Mouse (Mus musculus): ENCODE data around the gene Dhx57. TPM values are rescaled to one million over a fixed set of nuclear protein-coding genes. Genes with fewer than 3 reads are reported as not detected.

Gene Dhx57
- polyA plus RNA-seq (2014; fragmentation: Nextera tagmentation; extraction: Ambion mirVana), result 9.3 and 11.6 TPM in 2 replicates

GRCm38 (mm10) chr17:80290074-80290657 is at the start of gene Dhx57, which contains the start of gene Morn2:
Dhx57 (minus strand) TSS chr17:80290476.
Morn2 (plus strand) TSS chr17:80290203.
- DNase-seq (ENCODE audit: low spot score), result peak; percentile 98

GRCm38 (mm10) chr17:80332386-80332785 is 42.1 kb upstream of the Dhx57 start:
- ATAC-seq (replicated peaks; ENCODE audit: low FRiP score), result no peak
- DNase-seq (ENCODE audit: low spot score), result no peak
- no peak overlapping the region for H3K9ac ChIP-seq (ENCODE audit: low read depth, low read length)
- H3K4me2 ChIP-seq, result no peak overlapping the region
- no peaks in the 10 kb centered on the region for H3K27me3 ChIP-seq (replicated peaks; ENCODE audit: control insufficient read depth, insufficient read depth, low read length)
- WGBS, result 79% methylated on average over 2 of the region's 2 CpGs
- no peak overlapping the region for H3K4me3 ChIP-seq (ENCODE audit: low read depth, low read length)
- H3K9me3 ChIP-seq (ENCODE audit: control insufficient read depth, low read length), result no peaks in the 10 kb centered on the region
- no peak overlapping the region for H3K27ac ChIP-seq (ENCODE audit: low read depth, low read length)
- no peaks in the 10 kb centered on the region for H3K36me3 ChIP-seq (ENCODE audit: control insufficient read depth, insufficient read depth, low read length)
- no peaks in the 10 kb centered on the region for H3K4me1 ChIP-seq (replicated peaks; ENCODE audit: control insufficient read depth, insufficient read depth, low read length)

More at GRCm38 (mm10) chr17:80290074-80290657, at the start of gene Dhx57, which contains the start of gene Morn2:
- H3K4me1 ChIP-seq (replicated peaks; ENCODE audit: control insufficient read depth, insufficient read depth, low read length), result peaks cover 8% of the 10 kb centered on the region
- peak within 1 kb of the TSS; percentile 98 for H3K4me3 ChIP-seq (ENCODE audit: low read depth, low read length)
- H3K9ac ChIP-seq (ENCODE audit: low read depth, low read length), result peak within 1 kb of the TSS; percentile 81
- under 1% methylated on average over 35 of the region's 35 CpGs for WGBS
- H3K9me3 ChIP-seq (ENCODE audit: control insufficient read depth, low read length), result no peaks in the 10 kb centered on the region
- H3K27ac ChIP-seq (ENCODE audit: low read depth, low read length), result peak within 1 kb of the TSS; percentile 74
- ATAC-seq (replicated peaks; ENCODE audit: low FRiP score), result peak; percentile 99
- H3K4me2 ChIP-seq, result peak within 1 kb of the TSS; percentile 85
- no peaks in the 10 kb centered on the region for H3K36me3 ChIP-seq (ENCODE audit: control insufficient read depth, insufficient read depth, low read length)
- no peaks in the 10 kb centered on the region for H3K27me3 ChIP-seq (replicated peaks; ENCODE audit: control insufficient read depth, insufficient read depth, low read length)

- Histone ChIP-seq H3K9me3 (ENCODE audit: control insufficient read depth, low read length) (no peaks in the 10 kb centered on the region), H3K4me3 (ENCODE audit: low read depth, low read length) (no peak overlapping the region), H3K36me3 (ENCODE audit: control insufficient read depth, insufficient read depth, low read length) (no peaks in the 10 kb centered on the region), H3K27me3 (replicated peaks; ENCODE audit: control insufficient read depth, insufficient read depth, low read length) (no peaks in the 10 kb centered on the region), H3K9ac (ENCODE audit: low read depth, low read length) (no peak overlapping the region), H3K4me1 (replicated peaks; ENCODE audit: control insufficient read depth, insufficient read depth, low read length) (no peaks in the 10 kb centered on the region), H3K4me2 (no peak overlapping the region), H3K27ac (ENCODE audit: low read depth, low read length) (no peak overlapping the region)
- DNase-seq (ENCODE audit: low spot score) (no peak), ATAC-seq (replicated peaks; ENCODE audit: low FRiP score) (no peak)
- WGBS, result 82% methylated on average over 3 of the region's 3 CpGs
These were observed 36.2 kb upstream of the Dhx57 start for GRCm38 (mm10) chr17:80326431-80326830.

- Histone ChIP-seq H3K27ac (ENCODE audit: low read depth, low read length) (no peak overlapping the region), H3K36me3 (ENCODE audit: control insufficient read depth, insufficient read depth, low read length) (no peaks in the 10 kb centered on the region), H3K9ac (ENCODE audit: low read depth, low read length) (no peak overlapping the region), H3K4me1 (replicated peaks; ENCODE audit: control insufficient read depth, insufficient read depth, low read length) (no peaks in the 10 kb centered on the region), H3K4me3 (ENCODE audit: low read depth, low read length) (no peak overlapping the region), H3K27me3 (replicated peaks; ENCODE audit: control insufficient read depth, insufficient read depth, low read length) (no peaks in the 10 kb centered on the region), H3K9me3 (ENCODE audit: control insufficient read depth, low read length) (no peaks in the 10 kb centered on the region), H3K4me2 (no peak overlapping the region)
- DNase-seq (ENCODE audit: low spot score) (no peak), ATAC-seq (replicated peaks; ENCODE audit: low FRiP score) (no peak)
- whole genome bisulfite sequencing, result 67% methylated on average over 5 of the region's 5 CpGs
These were observed 35.2 kb upstream of the Dhx57 start for GRCm38 (mm10) chr17:80325456-80325855.

- Histone ChIP-seq H3K4me3 (ENCODE audit: low read depth, low read length) (no peak overlapping the region), H3K4me2 (no peak overlapping the region), H3K36me3 (ENCODE audit: control insufficient read depth, insufficient read depth, low read length) (no peaks in the 10 kb centered on the region), H3K27ac (ENCODE audit: low read depth, low read length) (no peak overlapping the region), H3K9ac (ENCODE audit: low read depth, low read length) (no peak overlapping the region), H3K9me3 (ENCODE audit: control insufficient read depth, low read length) (no peaks in the 10 kb centered on the region), H3K4me1 (replicated peaks; ENCODE audit: control insufficient read depth, insufficient read depth, low read length) (no peaks in the 10 kb centered on the region), H3K27me3 (replicated peaks; ENCODE audit: control insufficient read depth, insufficient read depth, low read length) (no peaks in the 10 kb centered on the region)
- ATAC-seq (replicated peaks; ENCODE audit: low FRiP score) (no peak), DNase-seq (ENCODE audit: low spot score) (no peak)
- WGBS, result 81% methylated on average over 7 of the region's 7 CpGs
These were observed 34.2 kb upstream of the Dhx57 start for GRCm38 (mm10) chr17:80324521-80324920.

- WGBS, result 52% methylated on average over 8 of the region's 8 CpGs
These were observed 33.4 kb upstream of the Dhx57 start for GRCm38 (mm10) chr17:80323658-80324057.

GRCm38 (mm10) chr17:80323015-80323414 is 32.7 kb upstream of the Dhx57 start:
- Histone ChIP-seq H3K9me3 (ENCODE audit: control insufficient read depth, low read length) (no peaks in the 10 kb centered on the region), H3K4me3 (ENCODE audit: low read depth, low read length) (no peak overlapping the region), H3K4me2 (no peak overlapping the region), H3K4me1 (replicated peaks; ENCODE audit: control insufficient read depth, insufficient read depth, low read length) (no peaks in the 10 kb centered on the region), H3K27ac (ENCODE audit: low read depth, low read length) (no peak overlapping the region), H3K9ac (ENCODE audit: low read depth, low read length) (no peak overlapping the region), H3K36me3 (ENCODE audit: control insufficient read depth, insufficient read depth, low read length) (no peaks in the 10 kb centered on the region), H3K27me3 (replicated peaks; ENCODE audit: control insufficient read depth, insufficient read depth, low read length) (no peaks in the 10 kb centered on the region)
- no peak for ATAC-seq (replicated peaks; ENCODE audit: low FRiP score)
- no peak for DNase-seq (ENCODE audit: low spot score)
- WGBS, result 78% methylated on average over 4 of the region's 4 CpGs

More at GRCm38 (mm10) chr17:80323658-80324057, 33.4 kb upstream of the Dhx57 start:
- no peaks in the 10 kb centered on the region for H3K4me1 ChIP-seq (replicated peaks; ENCODE audit: control insufficient read depth, insufficient read depth, low read length)
- DNase-seq (ENCODE audit: low spot score) (no peak), ATAC-seq (replicated peaks; ENCODE audit: low FRiP score) (no peak)
- H3K36me3 ChIP-seq (ENCODE audit: control insufficient read depth, insufficient read depth, low read length), result no peaks in the 10 kb centered on the region
- no peak overlapping the region for H3K9ac ChIP-seq (ENCODE audit: low read depth, low read length)
- H3K9me3 ChIP-seq (ENCODE audit: control insufficient read depth, low read length), result no peaks in the 10 kb centered on the region
- H3K4me2 ChIP-seq, result no peak overlapping the region
- H3K27me3 ChIP-seq (replicated peaks; ENCODE audit: control insufficient read depth, insufficient read depth, low read length), result no peaks in the 10 kb centered on the region
- H3K4me3 ChIP-seq (ENCODE audit: low read depth, low read length), result no peak overlapping the region
- no peak overlapping the region for H3K27ac ChIP-seq (ENCODE audit: low read depth, low read length)

GRCm38 (mm10) chr17:80322228-80322627 is 32.0 kb upstream of the Dhx57 start:
- H3K4me3 ChIP-seq (ENCODE audit: low read depth, low read length), result no peak overlapping the region
- H3K4me1 ChIP-seq (replicated peaks; ENCODE audit: control insufficient read depth, insufficient read depth, low read length), result no peaks in the 10 kb centered on the region
- H3K27me3 ChIP-seq (replicated peaks; ENCODE audit: control insufficient read depth, insufficient read depth, low read length), result no peaks in the 10 kb centered on the region
- H3K9ac ChIP-seq (ENCODE audit: low read depth, low read length), result no peak overlapping the region
- no peaks in the 10 kb centered on the region for H3K9me3 ChIP-seq (ENCODE audit: control insufficient read depth, low read length)
- 74% methylated on average over 6 of the region's 6 CpGs for whole genome bisulfite sequencing
- ATAC-seq (replicated peaks; ENCODE audit: low FRiP score) (no peak), DNase-seq (ENCODE audit: low spot score) (no peak)
- no peak overlapping the region for H3K27ac ChIP-seq (ENCODE audit: low read depth, low read length)
- H3K4me2 ChIP-seq, result no peak overlapping the region
- no peaks in the 10 kb centered on the region for H3K36me3 ChIP-seq (ENCODE audit: control insufficient read depth, insufficient read depth, low read length)

- 73% methylated on average over 4 of the region's 4 CpGs for WGBS
- DNase-seq (ENCODE audit: low spot score), result no peak
These were observed 22.1 kb upstream of the Dhx57 start for GRCm38 (mm10) chr17:80312405-80312804.

More at GRCm38 (mm10) chr17:80312405-80312804, 22.1 kb upstream of the Dhx57 start:
- Histone ChIP-seq H3K9ac (ENCODE audit: low read depth, low read length) (no peak overlapping the region), H3K27ac (ENCODE audit: low read depth, low read length) (no peak overlapping the region), H3K4me1 (replicated peaks; ENCODE audit: control insufficient read depth, insufficient read depth, low read length) (no peaks in the 10 kb centered on the region), H3K27me3 (replicated peaks; ENCODE audit: control insufficient read depth, insufficient read depth, low read length) (no peaks in the 10 kb centered on the region), H3K9me3 (ENCODE audit: control insufficient read depth, low read length) (no peaks in the 10 kb centered on the region), H3K4me3 (ENCODE audit: low read depth, low read length) (no peak overlapping the region), H3K36me3 (ENCODE audit: control insufficient read depth, insufficient read depth, low read length) (no peaks in the 10 kb centered on the region), H3K4me2 (no peak overlapping the region)
- ATAC-seq (replicated peaks; ENCODE audit: low FRiP score), result no peak

Data from liver, embryonic 11.5 days (tissue).